Mouse (Mus musculus) testis, postnatal 10 days (tissue): ENCODE data around the gene Smarcc2.

ENCODE experiments used
- DNase-seq: peaks from one replicate; pipeline ENCODE4 v3.0.0; 2021; ENCODE audit warnings: low spot score

Gene Smarcc2

DNA sequence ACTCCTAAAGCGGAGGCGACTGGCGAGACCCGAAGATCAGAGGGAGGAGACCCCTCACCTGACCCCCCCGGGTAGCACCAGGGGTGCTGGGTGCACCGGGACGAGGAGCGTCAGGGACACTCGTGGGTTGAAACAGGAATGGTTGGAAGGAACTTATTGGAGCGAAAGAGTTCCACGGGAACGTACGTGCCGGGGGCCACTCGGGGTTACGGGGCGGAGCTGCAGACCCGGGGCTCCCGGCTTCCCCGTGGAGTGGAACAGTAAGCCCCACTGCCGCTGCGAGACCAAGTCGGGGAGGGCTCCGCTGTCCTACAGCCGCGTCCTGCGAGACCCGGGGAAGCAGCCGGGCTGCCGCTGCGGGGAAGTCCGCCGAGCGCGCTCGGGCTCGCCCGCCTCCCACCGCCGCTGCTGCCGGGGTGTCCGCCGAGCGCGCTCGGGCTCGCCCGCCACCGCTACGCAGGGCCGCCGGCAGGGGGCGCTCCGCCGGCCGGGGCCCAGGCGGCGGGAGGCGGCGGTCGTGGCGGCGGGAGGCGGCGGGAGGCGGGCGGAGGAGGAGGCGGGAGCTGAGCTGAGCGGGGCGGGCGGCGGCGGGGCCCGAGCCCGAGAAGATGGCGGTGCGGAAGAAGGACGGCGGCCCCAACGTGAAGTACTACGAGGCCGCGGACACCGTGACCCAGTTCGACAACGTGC lies at the start of gene Smarcc2:
Gene Smarcc2 (plus strand): TSS at position 530 of the 690 bp plus-strand sequence.
- peak; percentile 92 for DNase-seq

GRCm38 (mm10) chr10:128409692-128410559 lies 49.1 kb upstream of the Smarcc2 start:
- DNase-seq: peak; percentile 98

- no peak for DNase-seq
Observed at GRCm38 (mm10) chr10:128410560-128410845, 48.5 kb upstream of the Smarcc2 start.

GRCm38 (mm10) chr10:128411211-128412054 lies 47.6 kb upstream of the Smarcc2 start, which contains the start of the genes Nabp2 and Rnf41:
Nabp2 (minus strand) TSS chr10:128411492.
Rnf41 (plus strand) TSS chr10:128411657.
- peak; percentile 98 for DNase-seq

DNA sequence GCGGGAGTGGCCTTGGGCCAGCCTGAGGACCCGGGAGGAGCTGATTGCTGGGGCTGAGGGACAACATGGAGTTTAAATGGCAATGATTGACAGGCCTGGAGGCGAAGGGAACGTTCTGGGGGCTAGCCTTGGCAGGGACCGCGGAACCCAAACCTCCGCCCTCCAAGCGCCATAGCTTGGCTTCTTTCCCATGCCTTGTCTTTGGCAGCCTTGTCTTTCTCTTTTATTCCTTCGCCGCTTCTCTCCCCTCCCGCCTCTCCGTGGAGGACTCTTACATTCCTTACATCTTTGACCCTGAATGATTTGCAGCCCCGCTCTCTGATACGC lies 47.0 kb upstream of the Smarcc2 start:
- no peak for DNase-seq

GRCm38 (mm10) chr10:128412558-128412957 lies 46.5 kb upstream of the Smarcc2 start:
- DNase-seq: no peak

DNA sequence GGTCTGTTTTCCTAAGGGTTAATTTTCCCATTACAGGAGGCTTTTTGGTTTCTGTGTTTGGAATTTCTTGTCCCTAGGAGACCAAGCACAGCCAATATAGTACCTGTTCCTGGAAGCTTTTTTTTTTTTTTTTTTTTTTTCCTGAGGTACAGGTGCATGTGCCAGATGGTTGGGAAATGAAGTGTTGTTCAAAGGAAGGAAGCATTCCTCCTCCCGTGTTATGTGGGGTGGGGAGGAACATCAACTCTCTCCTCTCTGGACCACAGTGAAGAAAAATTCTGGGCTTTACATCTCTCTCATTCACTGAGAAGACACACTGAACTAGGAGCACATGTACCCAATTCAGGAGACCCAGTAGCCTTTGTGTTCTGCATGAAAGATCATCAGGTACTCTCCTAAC lies 46.0 kb upstream of the Smarcc2 start:
- DNase-seq: no peak

GRCm38 (mm10) chr10:128414848-128415247 lies 44.2 kb upstream of the Smarcc2 start:
- no peak for DNase-seq

- DNase-seq: no peak
Observed at GRCm38 (mm10) chr10:128422426-128422825, 36.6 kb upstream of the Smarcc2 start.

DNA sequence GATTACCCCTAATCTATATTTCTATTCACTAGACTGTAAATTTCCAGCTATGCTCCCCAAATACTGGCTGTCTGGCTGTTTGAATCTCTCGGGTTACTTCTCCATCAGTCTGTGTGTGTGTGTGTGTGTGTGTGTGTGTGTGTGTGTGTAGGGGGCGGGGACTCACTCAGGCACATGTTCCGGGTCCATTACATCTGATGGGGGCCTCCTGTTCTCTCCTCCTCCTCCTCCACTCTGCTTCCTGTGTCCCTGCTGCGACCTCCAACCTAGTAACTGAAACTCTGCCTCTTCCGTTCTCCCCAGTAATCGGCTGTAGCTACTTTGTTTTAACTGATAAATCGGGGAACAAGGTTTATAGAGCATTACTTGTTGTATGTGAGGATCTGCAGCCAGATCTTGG lies 34.4 kb upstream of the Smarcc2 start:
- DNase-seq: no peak

DNA sequence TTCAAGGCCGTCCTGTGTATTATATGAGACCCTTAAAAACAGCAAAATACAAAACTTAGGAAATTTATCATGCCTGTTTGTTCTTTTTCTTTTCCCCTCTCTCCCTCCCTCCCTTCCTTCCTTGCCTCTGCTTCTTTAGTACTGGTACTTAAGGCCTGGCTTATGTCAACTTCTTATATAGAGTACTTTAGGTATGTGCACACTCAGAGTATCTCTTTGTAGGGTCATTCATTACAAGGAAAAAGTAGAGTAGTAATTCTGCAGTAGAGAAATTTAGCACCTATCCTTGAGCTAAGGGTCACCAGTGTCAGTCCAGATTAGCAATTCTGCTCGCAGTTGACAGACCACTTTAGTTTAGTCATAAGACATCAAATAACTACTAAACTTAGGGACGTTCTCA lies 33.8 kb upstream of the Smarcc2 start:
- DNase-seq: no peak

DNA sequence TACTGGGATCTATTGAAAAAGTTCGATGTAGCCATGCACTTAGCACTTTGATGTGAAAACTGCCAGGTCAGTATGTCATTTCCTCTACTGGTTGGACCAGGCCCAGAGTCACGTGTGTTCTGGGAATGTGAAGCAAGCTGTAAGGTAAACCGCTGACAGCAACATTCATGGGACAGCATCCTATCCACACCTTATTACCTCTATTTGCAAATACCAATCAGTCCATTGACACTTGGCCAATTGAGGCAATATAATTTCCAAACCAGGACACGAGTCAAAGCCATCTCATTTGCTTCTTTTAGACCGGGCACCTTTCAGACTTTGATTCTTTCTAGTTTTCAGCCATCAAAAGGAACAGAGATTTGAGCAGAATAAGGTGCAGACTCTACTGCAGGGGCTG lies 30.0 kb upstream of the Smarcc2 start:
- DNase-seq: no peak

DNA sequence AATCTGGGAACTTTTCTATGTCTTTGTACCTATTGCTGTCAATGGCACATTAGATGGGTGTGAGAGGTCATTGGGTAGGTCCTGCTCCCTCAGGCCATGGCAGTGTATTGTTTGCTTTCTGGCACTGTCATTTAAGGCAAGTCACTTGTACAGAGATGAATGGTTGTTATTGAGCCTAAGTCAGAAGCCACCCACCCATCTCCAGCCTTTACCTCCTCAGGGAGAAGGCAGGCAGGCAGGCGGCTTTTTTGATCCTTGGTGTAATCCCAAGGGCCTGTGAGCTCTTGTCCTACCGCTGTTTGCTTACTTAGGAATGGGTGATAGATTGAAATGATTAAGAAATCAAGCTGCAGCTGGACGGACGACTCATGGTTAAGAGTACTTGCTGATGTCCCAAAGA lies 29.6 kb upstream of the Smarcc2 start:
- no peak for DNase-seq

DNA sequence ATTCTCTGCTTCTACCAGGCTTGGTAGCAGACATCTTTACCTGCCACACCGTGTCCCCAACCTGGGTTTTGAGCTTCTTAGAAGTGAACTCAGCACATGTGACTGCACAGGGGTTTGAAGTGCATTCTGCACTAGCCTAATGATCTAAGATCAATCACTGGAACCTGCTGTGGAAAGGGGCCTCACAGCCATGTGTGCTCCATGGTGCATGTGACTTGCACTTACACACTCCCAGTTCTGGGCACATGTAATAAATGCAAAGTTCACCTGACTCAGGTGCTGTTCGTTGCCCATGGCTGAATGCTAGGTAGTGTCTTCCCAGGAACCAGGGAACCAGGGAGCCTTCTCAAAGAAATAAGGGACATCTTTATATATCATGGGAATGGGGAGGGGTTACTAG lies 25.6 kb upstream of the Smarcc2 start:
- DNase-seq: no peak

GRCm38 (mm10) chr10:128434681-128435080 lies 24.4 kb upstream of the Smarcc2 start:
- no peak for DNase-seq

DNA sequence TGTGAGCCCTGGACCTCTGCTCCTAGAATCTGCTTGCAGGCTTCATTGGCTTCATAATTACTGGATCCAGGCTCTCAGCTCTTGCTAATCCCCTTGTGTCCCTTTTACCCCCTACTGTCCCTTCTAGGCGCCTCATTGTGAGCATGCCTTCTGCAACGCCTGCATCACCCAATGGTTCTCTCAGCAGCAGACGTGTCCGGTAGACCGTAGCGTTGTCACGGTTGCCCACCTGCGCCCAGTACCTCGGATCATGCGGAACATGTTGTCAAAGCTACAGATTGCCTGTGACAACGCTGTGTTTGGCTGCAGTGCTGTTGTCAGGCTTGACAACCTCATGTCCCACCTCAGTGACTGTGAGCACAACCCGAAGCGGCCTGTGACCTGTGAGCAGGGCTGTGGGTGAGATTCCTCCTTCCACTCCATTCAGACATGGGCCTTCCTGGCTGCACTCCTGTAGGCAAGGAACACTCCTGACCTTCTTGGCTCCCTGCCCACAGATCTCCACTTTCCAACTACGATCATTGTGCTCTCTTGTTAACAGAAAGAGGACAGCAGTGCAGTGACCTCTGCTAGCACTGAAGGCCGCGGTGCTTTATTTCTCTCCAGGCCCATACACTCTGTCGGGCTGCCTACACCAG lies 23.7 kb upstream of the Smarcc2 start:
- DNase-seq: peak; percentile 71

- no peak for DNase-seq
Observed at GRCm38 (mm10) chr10:128435873-128436272, 23.2 kb upstream of the Smarcc2 start.

- DNase-seq: no peak
Observed at GRCm38 (mm10) chr10:128436376-128436775, 22.7 kb upstream of the Smarcc2 start.

DNA sequence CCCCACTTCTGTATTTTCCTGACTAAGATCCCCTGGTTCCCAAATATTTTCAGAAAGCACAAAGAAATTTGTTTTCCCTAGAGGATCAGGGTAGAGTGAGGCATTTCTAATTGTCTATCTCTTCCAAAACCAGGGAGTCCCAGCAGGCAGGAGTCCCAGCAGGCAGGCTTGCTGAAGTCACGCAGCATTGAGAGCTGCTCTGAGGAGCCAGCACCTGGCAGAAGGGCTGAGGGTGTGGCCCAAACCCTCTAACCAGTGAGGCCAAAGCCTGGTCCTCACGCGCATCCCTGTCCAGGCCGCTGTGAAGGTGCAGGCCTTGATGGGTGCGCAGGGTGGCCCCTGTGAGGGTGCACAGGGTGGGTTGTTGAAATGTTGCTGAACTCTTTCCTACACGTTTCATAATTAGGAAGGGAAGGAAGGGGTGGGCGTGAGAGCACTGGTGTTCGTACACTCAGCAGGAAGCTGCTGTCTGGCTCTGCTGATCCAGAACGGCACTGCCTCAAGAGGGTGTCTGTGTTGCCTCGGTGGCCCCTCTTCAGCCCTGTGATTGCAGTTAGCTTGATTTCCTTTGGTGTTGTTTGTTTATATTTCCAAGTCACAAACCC lies 20.3 kb upstream of the Smarcc2 start:
- no peak for DNase-seq

GRCm38 (mm10) chr10:128440407-128440806 lies 18.6 kb upstream of the Smarcc2 start:
- no peak for DNase-seq

GRCm38 (mm10) chr10:128441324-128442119 lies 17.5 kb upstream of the Smarcc2 start:
- no peak for DNase-seq
